ENCODE assay signal across 9 mouse cellular contexts in the genomic region with DNA sequence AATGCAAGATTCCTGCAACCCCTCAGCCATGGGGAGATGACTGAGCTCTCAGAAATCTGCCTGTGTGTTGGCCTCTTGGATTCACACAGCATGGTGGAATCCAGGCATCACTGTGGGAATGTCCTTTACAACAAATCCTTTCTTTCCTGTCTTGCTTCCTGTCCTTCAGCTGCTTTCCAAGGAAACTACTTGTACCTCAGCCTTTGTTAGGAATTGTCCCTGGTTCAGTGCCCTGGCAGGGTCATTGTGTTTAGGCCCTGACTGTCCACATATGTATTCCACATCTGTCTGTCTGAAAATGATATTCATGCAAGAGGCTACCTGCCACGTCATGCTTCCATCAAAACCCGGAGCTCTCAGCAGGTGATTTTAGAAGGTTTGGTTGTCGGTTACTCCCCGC.
"Had no signal": no experiment of that assay in that cellular context is flagged by ENCODE, and none has a peak within 500 bp of the region (broad histone marks: within the 10 kb centered on the region; RNA-seq: fewer than 3 reads in every experiment).

No protein-coding gene starts in this region.

- DNase-seq: lung, embryonic 14.5 days; right cerebral cortex, postnatal 14 days; thymus, postnatal 36 days had no signal

- H3K36me3 ChIP-seq: limb, embryonic 10.5 days; liver, embryonic 15.5 days; midbrain, embryonic 13.5 days had no signal

- ATAC-seq: midbrain, embryonic 13.5 days had no signal

- H3K9me3 ChIP-seq: limb, embryonic 10.5 days; liver, embryonic 15.5 days; midbrain, embryonic 13.5 days had no signal

- H3K4me1 ChIP-seq: liver, embryonic 15.5 days had no signal

- H3K4me3 ChIP-seq: left cerebral cortex, adult 2 months; limb, embryonic 10.5 days; liver, embryonic 15.5 days; midbrain, embryonic 13.5 days had no signal

- H3K27ac ChIP-seq: kidney, postnatal 0 days; left cerebral cortex, adult 2 months; limb, embryonic 10.5 days; liver, embryonic 15.5 days; midbrain, embryonic 13.5 days had no signal

- H3K27me3 ChIP-seq: liver, embryonic 15.5 days had no signal

- H3K4me2 ChIP-seq: liver, embryonic 11.5 days; liver, embryonic 15.5 days; lung, embryonic 14.5 days; midbrain, embryonic 13.5 days had no signal

- H3K9ac ChIP-seq: liver, embryonic 15.5 days; lung, embryonic 14.5 days; midbrain, embryonic 13.5 days had no signal
